Mouse (Mus musculus): ENCODE data around the gene Kalrn.

Kalrn gene

GRCm38 (mm10) chr16:34557891-34558290 is 15.4 kb downstream of the Kalrn start:
- DNase-seq (ENCODE audit: low read depth, low spot score) = no peak

- no peak for DNase-seq (ENCODE audit: low read depth, low spot score)
These were observed 20.6 kb downstream of the Kalrn start for GRCm38 (mm10) chr16:34552731-34553130.

GRCm38 (mm10) chr16:34549470-34549999 is 23.8 kb downstream of the Kalrn start:
- no peak for DNase-seq (ENCODE audit: low read depth, low spot score)

- DNase-seq (ENCODE audit: low read depth, low spot score) = no peak
These were observed 26.4 kb downstream of the Kalrn start for GRCm38 (mm10) chr16:34546805-34547509.

- no peak for DNase-seq (ENCODE audit: low read depth, low spot score)
These were observed 29.6 kb downstream of the Kalrn start for GRCm38 (mm10) chr16:34543754-34544153.

GRCm38 (mm10) chr16:34542341-34542740 is 31.0 kb downstream of the Kalrn start:
- no peak for DNase-seq (ENCODE audit: low read depth, low spot score)

- DNase-seq (ENCODE audit: low read depth, low spot score) = no peak
These were observed 34.6 kb downstream of the Kalrn start for GRCm38 (mm10) chr16:34538679-34539185.

GRCm38 (mm10) chr16:34536300-34536699 is 37.0 kb downstream of the Kalrn start:
- no peak for DNase-seq (ENCODE audit: low read depth, low spot score)

GRCm38 (mm10) chr16:34535135-34535534 is 38.2 kb downstream of the Kalrn start:
- DNase-seq (ENCODE audit: low read depth, low spot score) = no peak

- peak; percentile 24 for DNase-seq (ENCODE audit: low read depth, low spot score)
These were observed 41.8 kb downstream of the Kalrn start for GRCm38 (mm10) chr16:34531506-34531905.

- no peak for DNase-seq (ENCODE audit: low read depth, low spot score)
These were observed 43.3 kb downstream of the Kalrn start for GRCm38 (mm10) chr16:34530029-34530428.

- DNase-seq (ENCODE audit: low read depth, low spot score) = no peak
These were observed 44.9 kb downstream of the Kalrn start for GRCm38 (mm10) chr16:34528234-34528983.

GRCm38 (mm10) chr16:34526378-34526777 is 47.0 kb downstream of the Kalrn start:
- no peak for DNase-seq (ENCODE audit: low read depth, low spot score)

- no peak for DNase-seq (ENCODE audit: low read depth, low spot score)
These were observed 47.5 kb downstream of the Kalrn start for GRCm38 (mm10) chr16:34525866-34526265.

GRCm38 (mm10) chr16:34525205-34525604 is 48.1 kb downstream of the Kalrn start:
- DNase-seq (ENCODE audit: low read depth, low spot score) = no peak

GRCm38 (mm10) chr16:34521061-34521460 is 52.3 kb downstream of the Kalrn start:
- no peak for DNase-seq (ENCODE audit: low read depth, low spot score)

GRCm38 (mm10) chr16:34516891-34517398 is 56.4 kb downstream of the Kalrn start:
- no peak for DNase-seq (ENCODE audit: low read depth, low spot score)

GRCm38 (mm10) chr16:34515485-34515884 is 57.8 kb downstream of the Kalrn start:
- DNase-seq (ENCODE audit: low read depth, low spot score) = no peak

- DNase-seq (ENCODE audit: low read depth, low spot score) = no peak
These were observed 59.3 kb downstream of the Kalrn start for GRCm38 (mm10) chr16:34513956-34514593.

GRCm38 (mm10) chr16:34512326-34512725 is 61.0 kb downstream of the Kalrn start:
- no peak for DNase-seq (ENCODE audit: low read depth, low spot score)

GRCm38 (mm10) chr16:34508125-34508524 is 65.2 kb downstream of the Kalrn start:
- no peak for DNase-seq (ENCODE audit: low read depth, low spot score)

- DNase-seq (ENCODE audit: low read depth, low spot score) = no peak
These were observed 67.3 kb downstream of the Kalrn start for GRCm38 (mm10) chr16:34506048-34506447.

Data from CD4-positive, CD25-positive, alpha-beta regulatory T cell, adult 2 months (primary cell).